Mouse (Mus musculus) heart, embryonic 11.5 days (tissue): Measurements from ENCODE around the gene Tshb. TPM values are rescaled to one million over a fixed set of nuclear protein-coding genes. Genes with fewer than 3 reads are reported as not detected.

Source experiments
- ATAC-seq: fragments of 200-750 bp; cut with Nextera tagmentation; replicated peaks from 2 replicates; pipeline ENCODE4 v1.8.0; 2017; ENCODE audit warnings: moderate library complexity; ENCODE audit not compliant: insufficient number of reproducible peaks, low FRiP score, low TSS enrichment
- H3K27ac ChIP-seq: fragments of 300-500 bp; sonication (generic); 2 replicates; pipeline ENCODE4 v1.5.1; 2014; ENCODE audit warnings: mild to moderate bottlenecking, low read depth, low read length
- H3K27me3 ChIP-seq: fragments of 300-500 bp; sonication (generic); 2 replicates; pipeline ENCODE4 v1.6.1; 2014; ENCODE audit warnings: mild to moderate bottlenecking, low read length, mixed read lengths; ENCODE audit not compliant: control insufficient read depth, insufficient read depth
- H3K36me3 ChIP-seq: fragments of 300-500 bp; sonication (generic); 2 replicates; pipeline ENCODE4 v1.6.1; 2014; ENCODE audit warnings: mild to moderate bottlenecking, low read length, moderate library complexity, mixed read lengths; ENCODE audit not compliant: control insufficient read depth, insufficient read depth
- H3K4me1 ChIP-seq: fragments of 300-500 bp; sonication (generic); 2 replicates; pipeline ENCODE4 v1.6.1; 2014; ENCODE audit warnings: low read length; ENCODE audit not compliant: control insufficient read depth, insufficient read depth
- H3K4me2 ChIP-seq: fragments of 300-500 bp; sonication (generic); 2 replicates; pipeline ENCODE4 v1.6.1; 2014; ENCODE audit warnings: mild to moderate bottlenecking, moderate library complexity
- H3K4me3 ChIP-seq: fragments of 300-500 bp; sonication (generic); 2 replicates; pipeline ENCODE4 v1.5.1; 2014; ENCODE audit warnings: low read depth, low read length
- H3K9ac ChIP-seq: fragments of 300-500 bp; sonication (generic); 2 replicates; pipeline ENCODE4 v1.6.1; 2014; ENCODE audit warnings: mild to moderate bottlenecking, low read depth, low read length, moderate library complexity
- H3K9me3 ChIP-seq: fragments of 300-500 bp; sonication (generic); replicated peaks from 2 replicates; pipeline ENCODE4 v1.6.1; 2016; ENCODE audit warnings: low read length; ENCODE audit not compliant: control insufficient read depth
- WGBS: fragments of 180-500 bp; shearing (Covaris S2); extraction: QIAGEN DNeasy Blood & Tissue Kit; methylation state at CpG from one replicate; pipeline ENCODE4 v1.1.7; 2014; ENCODE audit not compliant: insufficient replicate concordance; 5-methylcytosine and 5-hydroxymethylcytosine counted together
- polyA plus RNA-seq: library from polyadenylated mRNA; unstranded; fragments of >200 nt; fragmentation: Nextera tagmentation; extraction: Ambion mirVana; gene quantifications from 2 replicates; pipeline ENCODE4 v1.2.1, GENCODE M21; 2014

Tshb gene
- polyA plus RNA-seq, result 0.13 and 0.17 TPM in 2 replicates

DNA sequence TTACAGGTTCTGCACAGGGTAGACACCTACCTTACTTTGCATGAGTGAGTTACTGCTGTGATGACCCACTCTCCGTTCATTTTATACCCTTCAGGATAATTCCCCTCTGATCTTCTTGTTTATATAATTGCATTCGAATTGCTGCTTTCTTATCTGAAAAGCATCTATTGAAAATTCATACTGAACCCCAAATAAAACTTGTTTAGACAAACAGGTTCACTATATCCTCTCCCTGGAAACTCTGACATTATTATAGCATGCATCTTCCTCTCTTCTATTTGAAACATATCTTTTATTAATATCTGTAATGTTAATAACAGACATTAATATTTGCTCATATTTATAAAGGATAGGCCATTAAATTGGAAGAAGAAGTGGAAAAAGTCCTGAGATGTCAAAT is at the start of gene Tshb:
TSS of gene Tshb (minus strand) at position 101 of the 400 bp plus-strand sequence.
- H3K36me3 ChIP-seq, result no peaks in the 10 kb centered on the region
- no peak within 1 kb of the TSS for H3K9ac ChIP-seq
- whole genome bisulfite sequencing, result 64% methylated on average over 2 of the region's 2 CpGs
- no peaks in the 10 kb centered on the region for H3K27me3 ChIP-seq
- no peak within 1 kb of the TSS for H3K4me3 ChIP-seq
- no peaks in the 10 kb centered on the region for H3K9me3 ChIP-seq
- H3K27ac ChIP-seq, result no peak within 1 kb of the TSS
- H3K4me1 ChIP-seq, result no peaks in the 10 kb centered on the region
- no peak for ATAC-seq
- H3K4me2 ChIP-seq, result no peak within 1 kb of the TSS

DNA sequence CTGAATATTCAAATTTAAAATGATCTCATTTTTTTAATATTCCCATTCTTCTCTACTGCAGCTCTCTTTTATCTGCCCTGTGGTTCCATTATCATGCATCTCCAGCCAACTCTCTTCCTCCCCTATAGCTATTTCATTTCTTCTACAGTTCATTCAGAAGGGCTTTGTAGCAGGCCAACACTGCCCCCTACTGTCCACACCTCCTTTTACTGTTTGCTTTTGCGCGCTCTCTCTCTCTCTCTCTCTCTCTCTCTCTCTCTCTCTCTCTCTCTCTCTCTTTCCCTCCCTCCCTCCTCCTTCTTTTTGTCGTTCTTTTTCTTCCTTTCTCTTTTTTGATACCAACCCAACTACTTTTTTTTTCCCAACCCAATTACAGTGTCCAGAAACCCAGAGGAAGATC is 21.4 kb upstream of the Tshb start:
- no peaks in the 10 kb centered on the region for H3K4me1 ChIP-seq
- 3% methylated on average over 3 of the region's 3 CpGs for WGBS
- no peaks in the 10 kb centered on the region for H3K27me3 ChIP-seq
- no peak for ATAC-seq
- H3K36me3 ChIP-seq, result no peaks in the 10 kb centered on the region
- no peak overlapping the region for H3K4me2 ChIP-seq
- H3K9me3 ChIP-seq, result no peaks in the 10 kb centered on the region; the same call in 1 of the 2 replicates
- H3K9ac ChIP-seq, result no peak overlapping the region
- no peak overlapping the region for H3K27ac ChIP-seq
- H3K4me3 ChIP-seq, result no peak overlapping the region

DNA sequence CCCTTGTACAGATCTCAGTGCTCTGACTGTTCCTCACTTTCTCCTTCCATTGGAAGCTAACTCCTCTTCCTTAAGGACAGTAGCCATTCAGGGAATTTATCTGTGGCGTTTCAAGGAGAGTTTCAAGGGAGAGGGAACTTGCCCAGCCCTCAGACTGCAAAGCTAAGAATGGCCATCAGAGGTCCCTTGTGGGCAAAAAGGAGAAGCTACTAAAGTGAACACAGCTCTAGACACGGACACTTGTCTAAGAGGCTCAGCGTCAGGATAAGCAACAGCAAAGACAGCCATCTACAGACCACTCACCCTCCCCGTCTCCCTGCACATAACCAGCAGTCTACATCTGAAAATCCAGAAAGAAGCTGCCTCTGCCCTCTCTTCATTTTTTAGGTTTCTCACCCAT is 4.9 kb upstream of the Tshb start:
- Histone ChIP-seq H3K9me3 (no peaks in the 10 kb centered on the region), H3K27ac (no peak overlapping the region), H3K27me3 (no peaks in the 10 kb centered on the region), H3K4me2 (no peak overlapping the region), H3K4me3 (no peak overlapping the region), H3K9ac (no peak overlapping the region), H3K36me3 (no peaks in the 10 kb centered on the region), H3K4me1 (no peaks in the 10 kb centered on the region)
- ATAC-seq, result no peak
- 28% methylated on average over 4 of the region's 4 CpGs for WGBS

DNA sequence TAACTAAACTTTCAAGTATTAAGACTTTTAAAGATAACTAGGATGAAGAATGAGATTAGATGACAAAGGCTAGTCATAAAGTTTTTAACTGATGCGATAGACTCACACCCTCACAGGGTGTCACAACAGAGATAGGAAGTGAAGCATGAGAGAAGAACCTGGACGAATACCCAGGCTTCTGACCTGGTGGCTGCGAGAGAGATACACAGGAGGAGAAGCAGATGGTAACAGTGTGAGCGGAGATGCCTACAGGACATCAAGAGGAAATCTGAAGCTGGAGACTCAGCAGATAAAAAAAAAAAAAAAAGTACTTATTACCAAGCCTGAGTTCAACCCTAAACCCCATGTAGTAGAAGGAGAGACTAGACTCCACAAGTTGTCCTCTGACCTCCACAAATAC is 9.5 kb downstream of the Tshb start:
- Histone ChIP-seq H3K4me3 (no peak overlapping the region), H3K9ac (no peak overlapping the region), H3K9me3 (no peaks in the 10 kb centered on the region), H3K27me3 (no peaks in the 10 kb centered on the region), H3K36me3 (no peaks in the 10 kb centered on the region; the same call in 1 of the 2 replicates), H3K4me2 (no peak overlapping the region), H3K4me1 (no peaks in the 10 kb centered on the region), H3K27ac (no peak overlapping the region)
- WGBS, result 70% methylated on average over 4 of the region's 4 CpGs
- ATAC-seq, result no peak

DNA sequence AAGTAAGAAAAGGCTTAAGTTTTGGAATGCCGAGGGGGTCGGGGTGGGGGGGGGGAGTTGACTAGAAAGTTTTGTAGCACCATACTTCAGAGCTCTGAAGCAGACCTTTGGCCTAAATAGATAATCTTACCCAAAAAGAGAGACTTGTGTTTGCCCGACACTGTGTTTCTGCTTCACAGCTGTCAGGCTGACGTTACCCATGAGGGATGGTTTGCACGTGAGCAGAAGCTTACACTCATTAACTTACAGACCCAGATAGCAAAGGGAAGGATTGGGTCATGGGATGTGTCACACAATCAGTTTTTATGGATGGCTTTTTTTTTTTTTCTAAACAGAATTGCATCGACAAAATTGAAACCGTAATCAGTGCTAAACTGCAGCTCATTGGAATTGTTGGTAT is 17.7 kb downstream of the Tshb start:
- Histone ChIP-seq H3K27ac (no peak overlapping the region), H3K36me3 (peaks cover 9% of the 10 kb centered on the region), H3K9me3 (no peaks in the 10 kb centered on the region), H3K9ac (no peak overlapping the region), H3K27me3 (no peaks in the 10 kb centered on the region), H3K4me2 (no peak overlapping the region), H3K4me1 (peaks cover 14% of the 10 kb centered on the region), H3K4me3 (no peak overlapping the region)
- ATAC-seq, result no peak
- WGBS, result 46% methylated on average over 7 of the region's 7 CpGs

DNA sequence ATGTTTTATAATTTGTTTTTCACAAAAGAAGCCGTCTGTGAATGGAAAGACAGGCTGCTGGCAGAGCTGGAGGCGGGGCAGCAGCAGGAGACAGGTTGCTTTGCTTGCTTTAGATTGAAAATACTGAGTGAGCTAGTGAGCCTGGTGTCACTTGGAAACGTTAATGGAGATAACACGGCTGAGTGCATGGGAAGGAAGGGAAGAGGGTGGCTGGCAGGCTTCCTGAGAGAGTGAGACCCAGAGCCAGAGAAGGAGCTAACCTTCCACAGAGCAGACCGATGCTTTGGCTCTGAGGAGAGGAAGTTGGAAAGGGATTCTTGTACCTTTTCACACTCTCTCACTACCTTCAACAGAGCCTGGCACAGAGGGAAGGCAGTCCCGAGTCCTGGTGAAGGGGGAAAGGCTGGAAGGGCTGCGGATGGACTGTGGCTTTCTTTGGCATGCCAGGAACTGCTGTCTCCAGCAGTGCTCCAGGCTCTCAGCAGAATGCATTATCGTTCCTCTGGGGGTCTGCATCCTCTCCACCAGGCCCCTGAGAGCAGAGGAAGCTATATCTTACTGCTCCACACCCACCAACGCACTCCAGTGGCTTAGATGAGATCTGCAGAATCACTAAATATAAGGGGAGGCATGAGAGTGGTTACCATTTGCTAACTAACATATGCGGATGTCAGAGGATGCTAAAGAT is 18.7 kb downstream of the Tshb start:
- peak overlapping the region; percentile 52; the same call in 1 of the 2 replicates for H3K9ac ChIP-seq
- peaks cover 14% of the 10 kb centered on the region for H3K4me1 ChIP-seq
- ATAC-seq, result peak; percentile 65; the same call in 1 of the 2 replicates
- no peak overlapping the region for H3K4me3 ChIP-seq
- H3K4me2 ChIP-seq, result peak overlapping the region; percentile 2; the same call in 1 of the 2 replicates
- H3K9me3 ChIP-seq, result no peaks in the 10 kb centered on the region
- peak overlapping the region; percentile 77 for H3K27ac ChIP-seq
- peaks cover 10% of the 10 kb centered on the region for H3K36me3 ChIP-seq
- H3K27me3 ChIP-seq, result no peaks in the 10 kb centered on the region
- WGBS, result 20% methylated on average over 10 of the region's 10 CpGs

DNA sequence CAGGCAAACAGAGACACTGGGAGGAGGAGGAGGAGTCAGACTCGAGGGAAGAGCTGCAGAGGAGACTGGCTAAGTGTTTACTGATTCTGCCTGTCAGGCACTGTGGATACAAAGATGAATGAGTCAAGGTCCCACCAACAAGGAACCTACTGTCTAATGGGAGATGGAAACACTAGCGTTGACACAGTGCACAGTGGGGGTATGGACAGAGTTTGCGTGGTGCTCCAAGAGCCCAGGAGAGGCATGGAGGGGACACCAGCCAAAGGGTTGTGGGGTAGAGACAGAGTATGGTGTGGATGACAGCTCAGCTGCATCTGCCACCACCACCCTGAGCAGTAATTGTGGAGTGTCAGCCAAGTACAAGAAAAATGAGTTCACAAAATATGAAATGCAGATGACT is 20.1 kb downstream of the Tshb start:
- ATAC-seq, result no peak

DNA sequence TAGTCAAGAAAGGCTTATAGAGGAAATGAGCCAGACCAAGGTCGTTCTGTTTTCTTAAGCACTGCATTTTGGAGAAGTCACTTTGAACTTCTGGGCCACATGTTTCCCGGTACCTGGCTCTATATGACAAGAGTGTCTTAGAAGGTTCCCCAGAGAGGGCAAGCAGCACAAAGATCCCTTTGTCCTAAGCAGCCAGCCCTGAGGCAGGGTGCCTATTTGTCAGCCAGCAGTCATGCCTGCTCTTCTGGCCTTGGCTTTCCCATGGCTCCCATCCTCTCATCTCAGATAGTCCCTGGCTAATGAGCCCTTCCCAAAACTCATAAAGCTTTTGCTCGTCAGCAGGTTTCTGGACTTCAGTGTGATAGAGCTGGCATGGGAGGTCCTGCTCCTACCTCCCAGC is 22.3 kb downstream of the Tshb start:
- no peak overlapping the region for H3K27ac ChIP-seq
- WGBS, result 71% methylated on average over 3 of the region's 3 CpGs
- H3K36me3 ChIP-seq, result peaks cover 6% of the 10 kb centered on the region
- H3K9me3 ChIP-seq, result no peaks in the 10 kb centered on the region
- H3K4me3 ChIP-seq, result no peak overlapping the region
- no peak overlapping the region for H3K4me2 ChIP-seq
- H3K9ac ChIP-seq, result no peak overlapping the region
- H3K27me3 ChIP-seq, result no peaks in the 10 kb centered on the region
- peaks cover 38% of the 10 kb centered on the region for H3K4me1 ChIP-seq
- no peak for ATAC-seq

More for the DNA sequence above, 20.1 kb downstream of the Tshb start:
- Histone ChIP-seq H3K4me1 (peaks cover 16% of the 10 kb centered on the region), H3K36me3 (peaks cover 8% of the 10 kb centered on the region), H3K9ac (no peak overlapping the region), H3K27ac (no peak overlapping the region), H3K9me3 (no peaks in the 10 kb centered on the region), H3K27me3 (no peaks in the 10 kb centered on the region), H3K4me2 (no peak overlapping the region), H3K4me3 (no peak overlapping the region)
- WGBS, result 39% methylated on average over 3 of the region's 3 CpGs

DNA sequence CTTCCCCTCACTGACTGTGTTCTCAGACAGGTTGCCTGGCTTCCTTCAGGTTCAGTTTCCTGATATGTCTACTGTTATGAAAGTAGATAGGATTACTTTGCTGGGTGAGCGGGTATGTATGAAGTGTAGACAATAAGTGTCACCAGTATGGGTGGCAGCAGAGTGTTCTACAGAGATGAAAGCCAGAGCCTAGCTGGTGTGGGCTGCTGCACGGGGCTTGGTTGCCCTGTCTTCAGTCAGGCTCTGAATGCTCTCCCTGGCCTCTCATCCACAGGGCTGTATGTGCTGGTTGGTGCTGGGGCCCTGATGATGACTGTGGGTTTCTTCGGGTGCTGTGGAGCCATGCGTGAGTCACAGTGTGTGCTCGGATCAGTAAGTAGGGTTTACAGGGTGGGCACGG is 25.5 kb downstream of the Tshb start:
- Histone ChIP-seq H3K27me3 (no peaks in the 10 kb centered on the region), H3K9me3 (no peaks in the 10 kb centered on the region), H3K4me1 (peaks cover 30% of the 10 kb centered on the region), H3K4me3 (no peak overlapping the region), H3K4me2 (no peak overlapping the region), H3K36me3 (peaks cover 10% of the 10 kb centered on the region), H3K27ac (peak overlapping the region; percentile 62), H3K9ac (peak overlapping the region; percentile 35; the same call in 1 of the 2 replicates)
- ATAC-seq, result no peak; the same call in 1 of the 2 replicates
- WGBS, result 46% methylated on average over 6 of the region's 6 CpGs
